In the genomic region with DNA sequence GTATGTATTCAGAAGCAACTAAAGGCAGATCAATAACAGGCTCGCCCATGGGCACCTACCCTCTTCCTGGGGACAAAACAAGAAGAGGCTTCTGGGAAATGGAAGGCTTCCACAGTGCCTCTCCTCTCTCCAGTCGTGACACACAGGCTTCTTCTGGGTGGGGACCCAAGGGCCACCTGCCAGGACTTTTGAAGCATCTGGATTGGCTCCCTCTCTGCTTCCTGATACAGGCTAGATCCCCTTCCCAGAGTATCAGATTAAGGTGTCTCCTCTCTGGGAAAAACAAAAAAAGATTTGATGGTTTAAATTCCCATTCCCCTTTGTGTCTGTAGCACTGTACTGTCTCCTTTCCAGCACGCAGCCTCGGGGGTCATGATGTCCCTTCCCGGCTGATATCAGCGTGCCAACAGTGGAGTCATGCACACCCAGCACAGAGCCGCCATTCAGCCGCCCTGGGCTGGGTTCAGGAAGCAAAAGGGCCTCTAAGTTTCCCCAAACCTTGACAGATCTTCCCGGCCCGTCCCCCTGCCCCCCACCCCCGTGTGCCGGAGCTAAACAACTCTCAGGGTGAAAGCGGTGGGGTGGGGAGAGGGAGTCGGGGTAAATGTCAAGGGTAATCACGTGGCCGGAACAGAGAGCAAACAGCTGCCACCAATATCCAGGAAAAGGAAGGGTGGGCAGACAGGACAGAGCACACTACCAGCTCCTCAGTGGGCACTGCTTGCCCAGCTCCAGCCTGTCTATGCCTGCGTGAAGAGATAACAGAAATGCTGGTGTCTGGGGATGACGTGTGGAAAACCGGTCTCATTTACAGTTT, we compare ENCODE assay signal across 9 mouse cellular contexts. TPM values are rescaled to one million over a fixed set of nuclear protein-coding genes. Genes with fewer than 3 reads are reported as not detected.
DNase-seq lines count a peak whose midpoint lies in the region; ATAC-seq and TF ChIP-seq lines count a peak whose summit lies in the region.
"Had no signal": no experiment of that assay in that cellular context is flagged by ENCODE, and none has a peak within 500 bp of the region (broad histone marks: within the 10 kb centered on the region; RNA-seq: fewer than 3 reads in every experiment).

No protein-coding gene starts in this region.

- H3K9me3 ChIP-seq in forebrain, embryonic 10.5 days, result no peaks in the 10 kb centered on the region; the same call in 1 of the 2 replicates
- H3K9me3 ChIP-seq in forebrain, embryonic 11.5 days (ENCODE audit: control insufficient read depth, low read length), result no peaks in the 10 kb centered on the region
- no peaks in the 10 kb centered on the region for H3K9me3 ChIP-seq in forebrain, postnatal 0 days (ENCODE audit: low read length)
- no peaks in the 10 kb centered on the region for H3K9me3 ChIP-seq in hindbrain, embryonic 11.5 days (ENCODE audit: control insufficient read depth, low read length)
- no peaks in the 10 kb centered on the region for H3K9me3 ChIP-seq in liver, embryonic 14.5 days (ENCODE audit: control insufficient read depth, low read length)
- no peaks in the 10 kb centered on the region for H3K9me3 ChIP-seq in neural tube, embryonic 15.5 days (replicated peaks)

- no peak for ATAC-seq in forebrain, embryonic 11.5 days (replicated peaks; ENCODE audit: low FRiP score)
- ATAC-seq in forebrain, postnatal 0 days, result peak; percentile 64; the same call in 1 of the 2 replicates
- peak; percentile 53; the same call in 1 of the 2 replicates for ATAC-seq in hindbrain, embryonic 11.5 days (ENCODE audit: low FRiP score)
- ATAC-seq in liver, embryonic 14.5 days (ENCODE audit: insufficient read depth), result peak; percentile 89
- no peak for ATAC-seq in neural tube, embryonic 15.5 days (ENCODE audit: low FRiP score)

- peaks cover 30% of the 10 kb centered on the region for H3K36me3 ChIP-seq in forebrain, embryonic 10.5 days (replicated peaks)
- H3K36me3 ChIP-seq in forebrain, embryonic 11.5 days (ENCODE audit: control insufficient read depth, insufficient read depth, low read length), result no peaks in the 10 kb centered on the region
- H3K36me3 ChIP-seq in forebrain, postnatal 0 days (ENCODE audit: insufficient read depth), result no peaks in the 10 kb centered on the region
- no peaks in the 10 kb centered on the region for H3K36me3 ChIP-seq in hindbrain, embryonic 11.5 days (ENCODE audit: control insufficient read depth, insufficient read depth, low read length)
- H3K36me3 ChIP-seq in liver, embryonic 14.5 days (replicated peaks; ENCODE audit: control insufficient read depth, insufficient read depth, low read depth), result no peaks in the 10 kb centered on the region
- peaks cover 6% of the 10 kb centered on the region for H3K36me3 ChIP-seq in neural tube, embryonic 15.5 days

- no peak for TF ChIP-seq CTCF in forebrain, postnatal 0 days (IDR thresholded peaks at IDR 0.05; ENCODE audit: low read depth)
- TF ChIP-seq CTCF in liver, embryonic 14.5 days (IDR thresholded peaks at IDR 0.05; ENCODE audit: low read depth), result no peak

- WGBS in forebrain, embryonic 10.5 days, result 57% methylated on average over 19 of the region's 19 CpGs
- WGBS in forebrain, embryonic 11.5 days, result 57% methylated on average over 19 of the region's 19 CpGs
- 36% methylated on average over 19 of the region's 19 CpGs for WGBS in forebrain, postnatal 0 days
- 52% methylated on average over 19 of the region's 19 CpGs for WGBS in hindbrain, embryonic 11.5 days
- 17% methylated on average over 19 of the region's 19 CpGs for WGBS in liver, embryonic 14.5 days (ENCODE audit: insufficient replicate concordance)
- WGBS in neural tube, embryonic 15.5 days, result 46% methylated on average over 19 of the region's 19 CpGs

- no peak overlapping the region for H3K4me2 ChIP-seq in forebrain, embryonic 11.5 days (ENCODE audit: low read depth, low read length, severe bottlenecking)
- peak overlapping the region; percentile 30; the same call in 1 of the 2 replicates for H3K4me2 ChIP-seq in forebrain, postnatal 0 days (ENCODE audit: low read depth)
- H3K4me2 ChIP-seq in hindbrain, embryonic 11.5 days (replicated peaks; ENCODE audit: low read depth, low read length), result peak overlapping the region; percentile 11; the same call in 1 of the 2 replicates
- peak overlapping the region; percentile 67 for H3K4me2 ChIP-seq in liver, embryonic 14.5 days (ENCODE audit: low read depth)
- peak overlapping the region; percentile 42 for H3K4me2 ChIP-seq in neural tube, embryonic 15.5 days

- no peaks in the 10 kb centered on the region for H3K27me3 ChIP-seq in forebrain, embryonic 10.5 days (ENCODE audit: poor library complexity, severe bottlenecking)
- no peaks in the 10 kb centered on the region for H3K27me3 ChIP-seq in forebrain, embryonic 11.5 days (ENCODE audit: control insufficient read depth, insufficient read depth, low read length)
- H3K27me3 ChIP-seq in forebrain, postnatal 0 days (ENCODE audit: insufficient read depth, low read length), result no peaks in the 10 kb centered on the region
- no peaks in the 10 kb centered on the region for H3K27me3 ChIP-seq in hindbrain, embryonic 11.5 days (ENCODE audit: control insufficient read depth, insufficient read depth, low read length)
- no peaks in the 10 kb centered on the region for H3K27me3 ChIP-seq in liver, embryonic 14.5 days (ENCODE audit: control insufficient read depth, insufficient read depth, low read length)
- H3K27me3 ChIP-seq in neural tube, embryonic 15.5 days (replicated peaks), result no peaks in the 10 kb centered on the region

- H3K4me3 ChIP-seq in forebrain, embryonic 10.5 days, result no peak overlapping the region
- H3K4me3 ChIP-seq in forebrain, embryonic 11.5 days (ENCODE audit: low read depth, low read length), result no peak overlapping the region
- no peak overlapping the region for H3K4me3 ChIP-seq in forebrain, postnatal 0 days (ENCODE audit: low read depth, low read length)
- H3K4me3 ChIP-seq in hindbrain, embryonic 11.5 days (ENCODE audit: low read depth, low read length), result no peak overlapping the region
- peak overlapping the region; percentile 6 to 27; a peak in 1 of 4 replicates for H3K4me3 ChIP-seq in liver, embryonic 14.5 days (ENCODE audit: insufficient read depth in 1 of 2, low read depth in 2 of 2, low read length in 2 of 2)
- H3K4me3 ChIP-seq in neural tube, embryonic 15.5 days (replicated peaks), result no peak overlapping the region

- H3K27ac ChIP-seq in forebrain, embryonic 10.5 days, result 0 out of 2 replicates have a peak overlapping the region, but pooled peaks have one; percentile 36
- no peak overlapping the region for H3K27ac ChIP-seq in forebrain, embryonic 11.5 days (ENCODE audit: low read depth, low read length)
- no peak overlapping the region for H3K27ac ChIP-seq in forebrain, postnatal 0 days (ENCODE audit: low read depth, low read length)
- H3K27ac ChIP-seq in hindbrain, embryonic 11.5 days (ENCODE audit: low read depth, low read length), result no peak overlapping the region
- peak overlapping the region; percentile 70 for H3K27ac ChIP-seq in liver, embryonic 14.5 days
- no peak overlapping the region for H3K27ac ChIP-seq in neural tube, embryonic 15.5 days (replicated peaks)

- H3K9ac ChIP-seq in forebrain, embryonic 11.5 days (ENCODE audit: low read length), result no peak overlapping the region; the same call in 1 of the 2 replicates
- peak overlapping the region; percentile 40 for H3K9ac ChIP-seq in forebrain, postnatal 0 days
- no peak overlapping the region for H3K9ac ChIP-seq in hindbrain, embryonic 11.5 days (ENCODE audit: low read depth, low read length)
- H3K9ac ChIP-seq in liver, embryonic 14.5 days (replicated peaks), result peak overlapping the region; percentile 63
- no peak overlapping the region for H3K9ac ChIP-seq in neural tube, embryonic 15.5 days (replicated peaks)

- TF ChIP-seq EP300 in liver, embryonic 14.5 days (IDR thresholded peaks at IDR 0.05; ENCODE audit: low read depth), result peak; percentile 66

- H3K4me1 ChIP-seq in forebrain, embryonic 10.5 days, result peaks cover 31% of the 10 kb centered on the region
- peaks cover 6% of the 10 kb centered on the region for H3K4me1 ChIP-seq in forebrain, embryonic 11.5 days (replicated peaks; ENCODE audit: control insufficient read depth, insufficient read depth, low read length)
- H3K4me1 ChIP-seq in forebrain, postnatal 0 days (ENCODE audit: insufficient read depth), result no peaks in the 10 kb centered on the region; the same call in 1 of the 2 replicates
- H3K4me1 ChIP-seq in hindbrain, embryonic 11.5 days (replicated peaks; ENCODE audit: control insufficient read depth, insufficient read depth, low read length), result no peaks in the 10 kb centered on the region; the same call in none of the 2 replicates
- H3K4me1 ChIP-seq in liver, embryonic 14.5 days (replicated peaks; ENCODE audit: control insufficient read depth in 2 of 2, insufficient read depth in 2 of 2, low read length in 1 of 2), result peaks cover 38% of the 10 kb centered on the region in 2 experiments
- peaks cover 11% of the 10 kb centered on the region; the same call in 1 of the 2 replicates for H3K4me1 ChIP-seq in neural tube, embryonic 15.5 days

- DNase-seq in forebrain, embryonic 10.5 days (ENCODE audit: extremely low spot score, low spot score), result no peak
- DNase-seq in forebrain, embryonic 11.5 days (ENCODE audit: low spot score), result no peak
- no peak for DNase-seq in forebrain, postnatal 0 days
- no peak for DNase-seq in hindbrain, embryonic 11.5 days (ENCODE audit: low spot score)
- DNase-seq in liver, embryonic 14.5 days (ENCODE audit: low read depth in 3 of 3, low spot score in 3 of 3), result no peak
- DNase-seq in urinary bladder, postnatal 14 days (ENCODE audit: low spot score), result no peak
- DNase-seq in frontal cortex, postnatal 10 days (ENCODE audit: low spot score in 2 of 2), result no peak

RNA-seq across cellular contexts. Expression of gene Ntn4, which starts 38.9 kb away (rescaled TPM):
- 0.84 and 1.1 TPM in 2 replicates for polyA plus RNA-seq in forebrain, embryonic 10.5 days (2016; fragmentation: Nextera tagmentation; extraction: Ambion mirVana)
- 2.9 and 4.4 TPM in 2 replicates for polyA plus RNA-seq in forebrain, embryonic 11.5 days (2014; fragmentation: Nextera tagmentation; extraction: Ambion mirVana)
- total RNA-seq in forebrain, postnatal 0 days (2014; rRNA removed), result 4.3 and 6.1 TPM in 2 replicates
- 0.40 and 1.2 TPM in 2 replicates for polyA plus RNA-seq in forebrain, postnatal 0 days (2015; fragmentation: Nextera tagmentation; extraction: Ambion mirVana)
- 2.3 and 4.3 TPM in 2 replicates for polyA plus RNA-seq in hindbrain, embryonic 11.5 days (2014; fragmentation: Nextera tagmentation; extraction: Ambion mirVana)
- 0.44 and 0.52 TPM in 2 replicates for polyA plus RNA-seq in liver, embryonic 14.5 days (2012; rRNA removed)
- 0.05 and 0.11 TPM in 2 replicates for polyA plus RNA-seq in liver, embryonic 14.5 days (2014; fragmentation: Nextera tagmentation; extraction: Ambion mirVana)
- 0.43 and 0.59 TPM in 2 replicates for polyA plus RNA-seq in neural tube, embryonic 15.5 days (2015; fragmentation: Nextera tagmentation; extraction: Ambion mirVana)
- total RNA-seq: neutrophil, adult 5-6 weeks had no signal

Comparison
In these comparisons a context has a peak if more than half of its experiments do, and no peak if none do; other contexts are left out.
1. H3K27ac ChIP-seq: peak in forebrain, embryonic 10.5 days (single experiment) and liver, embryonic 14.5 days (single experiment); none in forebrain, embryonic 11.5 days (single experiment), forebrain, postnatal 0 days (single experiment), hindbrain, embryonic 11.5 days (single experiment) and neural tube, embryonic 15.5 days (single experiment).
2. ATAC-seq: peak in forebrain, postnatal 0 days (single experiment), hindbrain, embryonic 11.5 days (single experiment) and liver, embryonic 14.5 days (single experiment); none in forebrain, embryonic 11.5 days (single experiment) and neural tube, embryonic 15.5 days (single experiment).
3. H3K9ac ChIP-seq: peak in forebrain, postnatal 0 days (single experiment) and liver, embryonic 14.5 days (single experiment); none in forebrain, embryonic 11.5 days (single experiment), hindbrain, embryonic 11.5 days (single experiment) and neural tube, embryonic 15.5 days (single experiment).
4. H3K4me3 ChIP-seq: peak in liver, embryonic 14.5 days (2 of 2); none in forebrain, embryonic 10.5 days (single experiment), forebrain, embryonic 11.5 days (single experiment), forebrain, postnatal 0 days (single experiment), hindbrain, embryonic 11.5 days (single experiment) and neural tube, embryonic 15.5 days (single experiment).